Mouse (Mus musculus) gastrocnemius, postnatal 10 days (tissue): ENCODE results near the gene Vmn2r10. TPM values are rescaled to one million over a fixed set of nuclear protein-coding genes. Genes with fewer than 3 reads are reported as not detected.
"Not testable (repeated sequence)": the region's sequence is repeated elsewhere in the genome, so short reads cannot be mapped to it uniquely, and the experiment has no call there.

Source experiments
- DNase-seq: peaks from one replicate; pipeline ENCODE4 v3.0.0; 2021; ENCODE audit warnings: mixed read lengths
- long read RNA-seq, 2 experiments: library from polyadenylated mRNA; stranded (forward); transcript quantifications; one replicate each; pipeline ENCODE4 v2.0.0; 2021
- total RNA-seq, 2 experiments: library from RNA; stranded (reverse); gene quantifications; 2 replicates each; pipeline ENCODE4 v1.2.3; 2021

Gene Vmn2r10
- not detected for total RNA-seq
- long read RNA-seq, experiment 1, result 0 reads
- long read RNA-seq, experiment 2, result 0 reads

- not testable (repeated sequence) for DNase-seq
Observed at GRCm38 (mm10) chr5:109006427-109006826, at the start of gene Vmn2r10. TSS of gene Vmn2r10 (minus strand) at chr5:109006527.

DNA sequence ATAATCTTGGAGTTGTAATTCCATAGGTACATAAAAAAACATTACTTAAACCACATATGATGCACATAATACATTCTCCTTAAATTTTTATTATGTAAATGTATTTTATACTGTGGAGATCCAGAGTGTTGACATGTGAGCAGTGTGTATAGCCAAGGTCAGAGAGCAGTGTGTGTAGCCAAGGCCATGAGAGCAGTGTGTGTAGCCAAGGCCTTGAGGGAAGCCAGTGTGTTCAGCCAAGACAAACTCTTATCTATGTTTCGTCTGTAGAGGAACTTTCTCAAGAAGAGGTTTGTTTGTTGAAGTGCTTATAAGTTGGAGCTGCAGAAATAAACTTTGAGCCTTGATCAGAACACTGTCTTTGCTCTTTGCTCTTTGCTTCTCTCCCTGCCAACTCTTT is 49.0 kb upstream of the Vmn2r10 start:
- no peak for DNase-seq

GRCm38 (mm10) chr5:109032591-109032990 is 26.3 kb upstream of the Vmn2r10 start:
- DNase-seq, result no peak

DNA sequence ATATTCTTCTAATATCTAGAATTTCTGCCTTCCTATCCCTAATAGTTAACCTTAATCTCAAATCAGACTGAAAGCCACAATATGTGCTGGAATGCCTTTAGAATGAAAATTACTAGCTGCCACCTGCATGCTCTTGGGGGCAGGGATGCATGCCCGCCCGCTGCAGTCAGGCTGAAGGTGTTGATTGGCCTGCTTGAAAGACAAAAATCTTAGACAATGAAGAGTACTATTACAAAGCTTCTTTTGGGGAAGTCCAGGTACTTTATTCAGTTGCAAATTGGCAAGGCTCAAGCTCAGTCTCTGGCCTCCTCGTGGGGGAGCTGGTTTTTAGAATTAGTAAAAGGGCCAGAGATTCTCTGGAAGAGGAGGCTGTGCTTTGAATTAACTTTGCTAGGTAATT is 17.4 kb downstream of the Vmn2r10 start:
- no peak for DNase-seq

Other genes starting within 250 kb of the Vmn2r10 start
- not detected for gene Rnf212, start 231.5 kb downstream of the Vmn2r10 start, total RNA-seq
- gene Tmed11, start 211.2 kb downstream of the Vmn2r10 start, total RNA-seq, result not detected
- gene Vmn2r8, start 197.7 kb downstream of the Vmn2r10 start, total RNA-seq, result not detected
- gene Vmn2r9, start 153.9 kb downstream of the Vmn2r10 start, total RNA-seq, result not detected
- not detected for gene Vmn2r11, start 53.0 kb upstream of the Vmn2r10 start, total RNA-seq
- gene Vmn2r12, start 91.4 kb upstream of the Vmn2r10 start, total RNA-seq, result not detected
- gene Vmn2r13, start 185.7 kb upstream of the Vmn2r10 start, total RNA-seq, result not detected
- not detected for gene Vmn2r14, start 218.2 kb upstream of the Vmn2r10 start, total RNA-seq